Mouse (Mus musculus) neural tube, embryonic 14.5 days (tissue): ENCODE data around the gene Lysmd1. TPM values are rescaled to one million over a fixed set of nuclear protein-coding genes. Genes with fewer than 3 reads are reported as not detected.

Experiments
- ATAC-seq: fragments of 200-750 bp; cut with Nextera tagmentation; 2 replicates; pipeline ENCODE4 v1.8.0; 2017; ENCODE audit warnings: low read depth, mild to moderate bottlenecking, moderate TSS enrichment, moderate library complexity
- H3K27ac ChIP-seq: fragments of 300-500 bp; sonication (generic); 2 replicates; pipeline ENCODE4 v1.5.1; 2014; ENCODE audit warnings: low read depth, mild to moderate bottlenecking, control low read depth, low read length, moderate library complexity, mixed read lengths
- H3K27me3 ChIP-seq: fragments of 300-500 bp; sonication (generic); 2 replicates; pipeline ENCODE4 v1.6.1; 2014; ENCODE audit warnings: low read length; ENCODE audit not compliant: control insufficient read depth, insufficient read depth
- H3K36me3 ChIP-seq: fragments of 300-500 bp; sonication (generic); 2 replicates; pipeline ENCODE4 v1.6.1; 2014; ENCODE audit warnings: low read length, mixed read lengths; ENCODE audit not compliant: control insufficient read depth, insufficient read depth
- H3K4me1 ChIP-seq: fragments of 300-500 bp; sonication (generic); 2 replicates; pipeline ENCODE4 v1.6.1; 2014; ENCODE audit warnings: low read length; ENCODE audit not compliant: control insufficient read depth, insufficient read depth
- H3K4me2 ChIP-seq: fragments of 300-500 bp; sonication (generic); 2 replicates; pipeline ENCODE4 v1.6.1; 2014; ENCODE audit warnings: mild to moderate bottlenecking, low read depth, low read length, control low read depth
- H3K4me3 ChIP-seq: fragments of 300-500 bp; sonication (generic); 2 replicates; pipeline ENCODE4 v1.5.1; 2014; ENCODE audit warnings: low read depth, low read length, control low read depth, mixed read lengths
- H3K9ac ChIP-seq: fragments of 300-500 bp; sonication (generic); replicated peaks from 2 replicates; pipeline ENCODE4 v1.6.1; 2014; ENCODE audit warnings: low read depth, mild to moderate bottlenecking, control low read depth, low read length, mixed read lengths
- H3K9me3 ChIP-seq: fragments of 300-500 bp; sonication (generic); 2 replicates; pipeline ENCODE4 v1.6.1; 2016; ENCODE audit warnings: low read length; ENCODE audit not compliant: control insufficient read depth
- WGBS: fragments of 180-500 bp; shearing (Covaris S2); extraction: QIAGEN DNeasy Blood & Tissue Kit; methylation state at CpG from one replicate; pipeline ENCODE4 v1.1.7; 2014; 5-methylcytosine and 5-hydroxymethylcytosine counted together
- polyA plus RNA-seq: library from polyadenylated mRNA; unstranded; fragments of >200 nt; fragmentation: Nextera tagmentation; extraction: Ambion mirVana; gene quantifications from 2 replicates; pipeline ENCODE4 v1.2.1, GENCODE M21; 2014

Lysmd1 gene
- polyA plus RNA-seq, 1 experiment from 2014 or later: 37.3 TPM

GRCm38 (mm10) chr3:95141952-95142616 lies 8.2 kb downstream of the Lysmd1 start, which contains the start of gene Tnfaip8l2:
Tnfaip8l2 (minus strand) TSS chr3:95142360.
- no peak within 1 kb of the TSS for H3K4me3 ChIP-seq
- 0 out of 2 replicates have a peak, but pooled peaks cover 5% of the 10 kb centered on the region for H3K36me3 ChIP-seq
- no peak within 1 kb of the TSS for H3K4me2 ChIP-seq
- H3K9me3 ChIP-seq: no peaks in the 10 kb centered on the region
- no peak within 1 kb of the TSS for H3K9ac ChIP-seq
- no peaks in the 10 kb centered on the region for H3K27me3 ChIP-seq
- H3K27ac ChIP-seq: no peak within 1 kb of the TSS
- no peaks in the 10 kb centered on the region for H3K4me1 ChIP-seq
- 83% methylated on average over 10 of the region's 10 CpGs for WGBS
- no peak for ATAC-seq

GRCm38 (mm10) chr3:95142617-95143011 lies 8.7 kb downstream of the Lysmd1 start:
- H3K9ac ChIP-seq: no peak overlapping the region
- ATAC-seq: peak; percentile 81; the same call in 1 of the 2 replicates
- no peaks in the 10 kb centered on the region for H3K9me3 ChIP-seq
- H3K4me2 ChIP-seq: no peak overlapping the region
- no peaks in the 10 kb centered on the region for H3K27me3 ChIP-seq
- H3K4me3 ChIP-seq: no peak overlapping the region
- WGBS: 11% methylated on average over 5 of the region's 5 CpGs
- H3K4me1 ChIP-seq: no peaks in the 10 kb centered on the region
- H3K27ac ChIP-seq: no peak overlapping the region
- 0 out of 2 replicates have a peak, but pooled peaks cover 5% of the 10 kb centered on the region for H3K36me3 ChIP-seq

DNA sequence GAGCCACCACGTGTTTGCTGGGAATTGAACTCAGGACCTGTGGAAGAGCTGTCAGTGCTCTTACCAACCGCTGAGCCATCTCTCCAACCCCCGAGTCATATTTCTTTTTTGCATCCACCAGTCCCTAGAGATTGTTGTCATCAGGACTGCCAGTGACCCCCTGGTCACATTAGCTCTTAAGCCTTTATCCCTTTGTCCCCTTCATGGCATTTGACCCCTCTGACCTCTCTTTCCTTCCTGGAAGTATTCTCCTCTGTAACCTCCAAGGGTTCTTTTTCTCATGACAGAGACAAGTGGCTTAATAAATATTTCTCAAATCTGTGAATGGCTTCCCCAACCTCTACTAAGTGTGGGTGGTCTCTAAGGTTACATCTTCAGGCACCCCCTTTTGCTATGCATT lies 14.0 kb downstream of the Lysmd1 start:
- H3K27ac ChIP-seq: no peak overlapping the region
- H3K9ac ChIP-seq: no peak overlapping the region
- H3K4me2 ChIP-seq: no peak overlapping the region
- H3K36me3 ChIP-seq: no peaks in the 10 kb centered on the region
- no peaks in the 10 kb centered on the region for H3K4me1 ChIP-seq
- WGBS: 27% methylated on average over 3 of the region's 3 CpGs
- H3K4me3 ChIP-seq: no peak overlapping the region
- no peaks in the 10 kb centered on the region for H3K27me3 ChIP-seq
- no peaks in the 10 kb centered on the region for H3K9me3 ChIP-seq
- ATAC-seq: no peak

DNA sequence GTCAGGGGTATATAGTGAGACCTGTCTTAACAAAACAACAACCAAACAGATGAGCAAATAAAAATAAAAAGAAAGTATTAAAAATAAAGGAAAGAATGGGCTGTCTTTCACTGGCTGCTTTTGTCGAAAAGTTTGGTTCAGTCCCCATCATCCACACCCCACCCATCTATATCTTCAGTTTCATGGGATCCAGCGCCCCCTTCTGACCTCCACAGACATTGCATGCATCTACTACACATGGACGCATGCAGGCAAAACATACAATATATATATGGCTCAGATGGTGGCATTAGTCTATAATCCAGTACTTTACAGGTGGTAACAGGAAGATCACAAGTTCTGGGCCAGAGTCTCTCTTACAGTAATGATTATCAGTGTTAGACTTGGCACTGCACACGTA lies 20.0 kb downstream of the Lysmd1 start:
- WGBS: 50% methylated on average over 4 of the region's 4 CpGs
- Histone ChIP-seq H3K9me3 (no peaks in the 10 kb centered on the region), H3K36me3 (no peaks in the 10 kb centered on the region), H3K4me1 (no peaks in the 10 kb centered on the region), H3K27me3 (no peaks in the 10 kb centered on the region), H3K4me3 (no peak overlapping the region), H3K9ac (no peak overlapping the region), H3K27ac (no peak overlapping the region), H3K4me2 (no peak overlapping the region)
- no peak for ATAC-seq

GRCm38 (mm10) chr3:95159511-95159986 lies 25.7 kb downstream of the Lysmd1 start:
- 17% methylated on average over 8 of the region's 8 CpGs for WGBS
- Histone ChIP-seq H3K9ac (peak overlapping the region; percentile 64), H3K4me3 (peak overlapping the region; percentile 60), H3K4me1 (peaks cover 24% of the 10 kb centered on the region), H3K4me2 (peak overlapping the region; percentile 78), H3K27me3 (no peaks in the 10 kb centered on the region), H3K27ac (peak overlapping the region; percentile 2; the same call in 1 of the 2 replicates), H3K36me3 (peaks cover 3% of the 10 kb centered on the region; the same call in 1 of the 2 replicates), H3K9me3 (no peaks in the 10 kb centered on the region)
- peak; percentile 5; the same call in 1 of the 2 replicates for ATAC-seq

GRCm38 (mm10) chr3:95159987-95160963 lies 26.4 kb downstream of the Lysmd1 start, which contains the start of gene Sema6c:
Sema6c (plus strand) TSS chr3:95160457.
- Histone ChIP-seq H3K27ac (peak within 1 kb of the TSS; percentile 65), H3K36me3 (peaks cover 9% of the 10 kb centered on the region; the same call in 1 of the 2 replicates), H3K4me3 (peak within 1 kb of the TSS; percentile 60), H3K9ac (peak within 1 kb of the TSS; percentile 64), H3K9me3 (no peaks in the 10 kb centered on the region), H3K4me2 (peak within 1 kb of the TSS; percentile 78), H3K27me3 (no peaks in the 10 kb centered on the region), H3K4me1 (peaks cover 24% of the 10 kb centered on the region)
- ATAC-seq: peak; percentile 97
- 0% methylated on average over 66 of the region's 66 CpGs for WGBS

- WGBS: under 1% methylated on average over 30 of the region's 30 CpGs
- peak overlapping the region; percentile 78 for H3K4me2 ChIP-seq
- peak overlapping the region; percentile 65 for H3K27ac ChIP-seq
- peaks cover 17% of the 10 kb centered on the region for H3K36me3 ChIP-seq
- H3K9ac ChIP-seq: peak overlapping the region; percentile 64
- ATAC-seq: 0 out of 2 replicates have a peak, but pooled peaks have one; percentile 13
- H3K4me1 ChIP-seq: peaks cover 24% of the 10 kb centered on the region
- peak overlapping the region; percentile 60 for H3K4me3 ChIP-seq
- no peaks in the 10 kb centered on the region for H3K9me3 ChIP-seq
- H3K27me3 ChIP-seq: no peaks in the 10 kb centered on the region
Observed at GRCm38 (mm10) chr3:95161041-95161551, 27.2 kb downstream of the Lysmd1 start.

GRCm38 (mm10) chr3:95161618-95162344 lies 27.9 kb downstream of the Lysmd1 start:
- H3K4me3 ChIP-seq: peak overlapping the region; percentile 60
- peak overlapping the region; percentile 78 for H3K4me2 ChIP-seq
- peaks cover 24% of the 10 kb centered on the region for H3K4me1 ChIP-seq
- WGBS: 1% methylated on average over 9 of the region's 9 CpGs
- H3K9ac ChIP-seq: peak overlapping the region; percentile 64
- peak overlapping the region; percentile 65 for H3K27ac ChIP-seq
- no peak for ATAC-seq
- H3K36me3 ChIP-seq: peaks cover 23% of the 10 kb centered on the region
- H3K27me3 ChIP-seq: no peaks in the 10 kb centered on the region
- no peaks in the 10 kb centered on the region for H3K9me3 ChIP-seq
